Mouse (Mus musculus) lung, postnatal 0 days (tissue): ENCODE results near the gene Arpc5.

Experiments used
- CTCF ChIP-seq: IDR thresholded peaks from 2 replicates; pipeline ENCODE4 v1.5.1; 2016; ENCODE audit warnings: antibody characterized with exemption, mild to moderate bottlenecking
- EP300 ChIP-seq: IDR thresholded peaks from 2 replicates; pipeline ENCODE4 v1.6.1; 2016; ENCODE audit warnings: antibody characterized with exemption, mild to moderate bottlenecking, control low read depth

GRCm38 (mm10) chr1:152720969-152721368 is 45.4 kb upstream of the Arpc5 start:
- TF ChIP-seq CTCF: no peak
- no peak for TF ChIP-seq EP300
